Mouse (Mus musculus) v-Abl transformed pro-B cells (cell line): ENCODE results near the gene Timm29.

ENCODE experiments used
- in situ Hi-C, 2 experiments: fragments of 400-800 bp; cut with MboI; formaldehyde crosslinking; loops; one replicate each; pipeline ENCODE4 v1.15.1; 2025; ENCODE audit not compliant: unreplicated experiment in 2 of 2

Timm29 gene

GRCm38 (mm10) chr9:21575253-21575652 lies 17.3 kb upstream of the Timm29 start:
- in situ Hi-C loops = no loop called here

- in situ Hi-C loops = no loop called here
These were observed 16.2 kb upstream of the Timm29 start for GRCm38 (mm10) chr9:21576286-21576685.

DNA sequence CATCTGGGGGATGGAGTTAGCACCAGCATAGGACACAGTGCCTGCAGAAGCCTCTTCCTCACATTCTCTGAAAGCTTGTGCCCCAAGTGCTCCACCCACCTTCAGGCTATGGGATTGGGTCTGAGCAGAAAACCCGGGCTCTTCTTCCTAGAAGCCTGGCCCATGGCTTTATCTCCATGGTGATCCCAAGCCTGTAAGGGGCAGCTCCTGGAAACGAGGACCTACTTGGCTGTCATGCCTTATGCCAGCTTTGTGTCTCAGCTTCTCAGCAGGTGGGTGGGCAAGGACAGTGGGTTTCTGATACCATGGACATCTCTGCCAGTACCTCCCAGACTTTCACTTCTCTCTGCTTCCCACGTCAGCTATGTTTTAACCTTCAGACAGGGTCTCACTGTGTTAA lies 14.3 kb upstream of the Timm29 start:
- in situ Hi-C loops = no loop called here

DNA sequence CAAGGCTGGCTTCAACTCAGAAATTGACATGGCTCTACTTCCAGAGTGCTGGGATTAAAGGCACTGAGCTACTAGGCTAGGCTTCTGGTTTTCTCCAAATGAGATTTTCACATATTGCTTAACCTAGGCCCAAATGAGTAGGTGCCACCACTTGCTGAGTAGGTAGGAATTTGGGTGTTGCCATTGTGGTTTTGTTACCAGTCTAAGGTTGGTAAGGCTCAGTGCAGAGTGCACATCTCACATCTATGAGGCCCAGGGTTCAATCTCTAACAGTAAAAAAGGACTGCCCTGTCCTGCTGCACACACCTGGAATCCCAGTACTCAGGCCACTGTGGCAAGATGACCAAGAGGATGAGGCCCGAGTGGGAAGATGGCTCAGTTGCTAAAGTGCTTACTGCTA lies 7.1 kb upstream of the Timm29 start:
- in situ Hi-C loops = no loop called here

DNA sequence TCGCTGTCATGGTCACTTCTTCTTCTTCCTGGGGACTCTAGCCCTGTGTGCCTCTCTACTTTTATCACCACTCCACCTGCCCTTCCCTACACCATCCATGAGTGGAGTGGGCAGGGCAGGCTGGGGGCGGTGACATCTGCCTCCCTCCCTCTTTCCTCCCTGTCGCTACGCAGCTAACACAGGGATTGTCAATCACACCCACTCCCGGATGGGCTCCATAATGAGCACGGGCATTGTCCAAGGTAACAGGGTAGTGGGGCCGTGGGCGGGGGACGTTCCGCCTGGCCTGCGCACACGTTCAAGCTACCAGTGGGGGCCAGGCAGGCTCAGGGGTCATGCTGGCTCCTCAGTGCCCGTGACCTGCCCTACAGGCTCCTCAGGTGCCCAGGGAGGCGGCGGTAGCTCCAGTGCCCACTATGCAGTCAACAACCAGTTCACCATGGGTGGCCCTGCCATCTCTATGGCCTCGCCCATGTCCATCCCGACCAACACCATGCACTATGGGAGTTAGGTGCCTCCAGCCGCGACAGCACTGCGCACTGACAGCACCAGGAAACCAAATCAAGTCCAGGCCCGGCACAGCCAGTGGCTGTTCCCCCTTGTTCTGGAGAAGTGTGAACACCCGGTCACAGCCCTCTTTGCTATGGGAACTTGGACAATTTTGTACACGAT lies 4.7 kb upstream of the Timm29 start:
- in situ Hi-C loops = no loop called here

DNA sequence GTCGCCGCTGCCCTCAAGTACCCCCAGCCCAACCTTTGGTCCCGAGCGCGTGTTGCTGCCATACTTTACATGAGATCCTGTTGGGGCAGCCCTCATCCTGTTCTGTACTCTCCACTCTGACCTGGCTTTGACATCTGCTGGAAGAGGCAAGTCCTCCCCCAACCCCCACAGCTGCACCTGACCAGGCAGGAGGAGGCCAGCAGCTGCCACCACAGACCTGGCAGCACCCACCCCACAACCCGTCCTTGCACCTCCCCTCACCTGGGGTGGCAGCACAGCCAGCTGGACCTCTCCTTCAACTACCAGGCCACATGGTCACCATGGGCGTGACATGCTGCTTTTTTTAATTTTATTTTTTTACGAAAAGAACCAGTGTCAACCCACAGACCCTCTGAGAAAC lies 4.2 kb upstream of the Timm29 start:
- in situ Hi-C loops = no loop called here

DNA sequence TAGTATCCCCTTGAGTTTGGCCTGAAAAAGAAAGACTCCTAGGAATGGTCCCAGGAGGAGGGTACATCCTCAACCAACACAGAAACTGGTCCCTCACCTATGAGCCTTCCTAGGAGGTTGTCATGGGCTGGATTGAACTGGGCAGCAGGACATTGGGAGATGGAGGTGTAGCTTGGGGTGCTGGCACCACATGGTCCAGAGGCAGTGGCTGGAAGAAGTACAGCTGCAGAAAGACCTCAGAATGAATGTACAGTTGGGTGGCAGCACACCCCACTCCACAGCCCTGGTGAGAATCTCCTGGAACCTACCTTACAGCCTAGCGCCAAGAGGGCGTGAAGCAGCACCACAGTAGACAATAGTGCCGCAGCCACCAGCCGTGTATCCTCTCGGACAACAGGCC lies 3.0 kb upstream of the Timm29 start:
- in situ Hi-C loops = no loop called here

- in situ Hi-C loops = loop anchor here in 1 of 2 experiments (10.0 kb wide), 1 partner anchor 174 kb away; the partner anchor contains the start of gene Spc24
These were observed 1.2 kb upstream of the Timm29 start for GRCm38 (mm10) chr9:21591127-21591830.

GRCm38 (mm10) chr9:21591831-21592702 lies 455 bp upstream of the Timm29 start:
- in situ Hi-C loops = loop anchor here in 1 of 2 experiments (10.0 kb wide), 1 partner anchor 173 kb away; the partner anchor contains the start of gene Spc24

DNA sequence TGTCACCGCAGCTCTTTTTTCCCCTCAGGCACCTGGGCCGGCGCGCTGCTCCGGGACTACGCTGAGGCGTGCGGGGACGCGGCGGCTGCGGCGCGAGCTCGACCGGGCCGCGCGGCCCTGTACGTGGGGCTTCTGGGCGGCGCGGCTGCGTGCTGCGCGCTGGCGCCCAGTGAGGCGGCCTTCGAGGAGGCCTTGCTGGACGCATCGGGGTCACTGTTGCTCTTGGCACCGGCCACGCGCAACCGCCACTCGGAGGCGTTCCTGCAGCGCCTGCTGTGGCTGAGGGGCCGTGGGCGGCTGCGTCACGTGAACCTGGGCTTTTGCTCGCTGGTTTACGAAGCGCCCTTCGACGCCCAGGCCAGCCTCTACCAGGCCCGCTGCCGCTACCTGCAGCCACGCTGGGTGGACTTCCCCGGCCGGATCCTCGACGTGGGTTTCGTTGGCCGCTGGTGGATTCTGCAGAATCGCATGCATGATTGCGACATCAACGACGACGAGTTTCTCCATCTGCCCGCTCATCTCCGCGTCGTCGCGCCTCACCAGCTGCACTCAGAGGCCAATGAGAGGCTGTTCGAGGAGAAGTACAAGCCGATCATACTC lies 700 bp downstream of the Timm29 start:
- in situ Hi-C loops = loop anchor here in 1 of 2 experiments (10.0 kb wide), 1 partner anchor 172 kb away; the partner anchor contains the start of gene Spc24

DNA sequence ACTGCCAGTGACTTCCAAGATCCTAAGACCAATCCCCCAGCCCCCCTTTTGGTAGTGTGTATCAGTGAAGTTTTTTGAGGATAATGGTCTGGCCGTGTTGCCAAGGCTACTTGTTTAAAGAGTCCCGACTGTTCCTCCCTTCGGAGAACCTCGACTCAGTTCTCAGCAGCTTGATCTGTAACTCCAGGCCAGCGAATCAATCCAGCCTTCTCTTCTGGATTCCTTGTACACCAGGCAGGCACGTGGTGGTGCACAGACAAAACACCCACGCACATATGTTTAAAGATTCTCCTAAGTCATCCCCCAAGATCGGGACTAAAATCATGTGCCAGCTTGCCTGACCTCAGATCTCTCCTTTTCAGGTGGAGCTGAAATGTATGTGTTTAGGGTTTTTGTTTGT lies 1.8 kb downstream of the Timm29 start:
- in situ Hi-C loops = loop anchor here in 1 of 2 experiments (10.0 kb wide), 1 partner anchor 170 kb away; the partner anchor contains the start of gene Spc24

GRCm38 (mm10) chr9:21594838-21595237 lies 2.3 kb downstream of the Timm29 start:
- in situ Hi-C loops = loop anchor here in 1 of 2 experiments (10.0 kb wide), 1 partner anchor 170 kb away; the partner anchor contains the start of gene Spc24

GRCm38 (mm10) chr9:21598198-21598597 lies 5.7 kb downstream of the Timm29 start:
- in situ Hi-C loops = loop anchor here in 1 of 2 experiments (10.0 kb wide), 1 partner anchor 167 kb away; the partner anchor contains the start of gene Spc24

DNA sequence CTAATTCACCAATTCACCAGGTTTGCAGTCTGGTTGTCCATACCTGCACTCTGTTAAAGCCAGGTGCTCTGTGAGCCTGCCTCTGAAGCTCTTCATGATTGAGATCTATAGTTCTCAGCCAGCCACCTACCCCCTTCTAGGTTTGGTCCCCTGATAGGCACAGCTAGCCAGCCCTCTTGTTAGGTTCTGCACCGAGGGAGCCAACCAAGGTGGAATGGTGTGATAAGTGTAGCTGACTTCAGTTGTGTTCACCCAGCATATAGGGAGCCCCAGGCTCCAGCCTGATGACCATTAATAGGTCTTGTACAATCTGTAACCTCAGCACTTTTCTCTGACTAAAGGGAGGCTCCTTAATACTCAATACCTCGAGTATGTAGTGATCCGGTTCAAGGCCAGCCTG lies 7.7 kb downstream of the Timm29 start:
- in situ Hi-C loops = loop anchor here (5.0 to 25.0 kb wide), 6 partner anchors 37 to 963 kb away; partner anchors contain the start of genes Fbxl12 (in 1 of the 2), Spc24 (in 1 of the 2) and Ubl5 (in 1 of the 2)

- in situ Hi-C loops = loop anchor here (5.0 to 25.0 kb wide), 6 partner anchors 36 to 964 kb away; partner anchors contain the start of genes Fbxl12 (in 1 of the 2), Spc24 (in 1 of the 2) and Ubl5 (in 1 of the 2)
These were observed 8.6 kb downstream of the Timm29 start for GRCm38 (mm10) chr9:21601073-21601472.

GRCm38 (mm10) chr9:21601722-21602399 lies 9.3 kb downstream of the Timm29 start:
- in situ Hi-C loops = loop anchor here (5.0 to 25.0 kb wide), 6 partner anchors 35 to 965 kb away; partner anchors contain the start of genes Fbxl12 (in 1 of the 2), Spc24 (in 1 of the 2) and Ubl5 (in 1 of the 2)

DNA sequence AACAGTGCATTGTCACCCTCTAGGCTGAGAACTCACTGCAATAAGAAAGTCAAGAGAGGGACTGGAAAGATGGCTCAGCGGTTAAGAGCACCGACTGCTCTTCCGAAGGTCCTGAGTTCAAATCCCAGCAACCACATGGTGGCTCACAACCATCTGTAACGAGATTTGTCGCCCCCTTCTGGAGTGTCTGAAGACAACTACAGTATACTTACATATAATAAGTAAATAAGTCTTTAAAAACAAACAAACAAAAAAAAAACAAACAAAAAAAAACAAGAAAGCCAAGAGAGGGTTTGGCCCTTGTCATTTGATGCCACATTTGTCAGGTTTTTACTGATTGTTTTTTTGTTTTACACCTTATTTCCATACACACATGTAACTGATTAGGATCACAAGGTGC lies 11.6 kb downstream of the Timm29 start:
- in situ Hi-C loops = loop anchor here (5.0 to 25.0 kb wide), 6 partner anchors 33 to 967 kb away; partner anchors contain the start of genes Fbxl12 (in 1 of the 2), Spc24 (in 1 of the 2) and Ubl5 (in 1 of the 2)

- in situ Hi-C loops = loop anchor here (10.0 to 25.0 kb wide), 2 partner anchors 59 to 969 kb away; partner anchors contain the start of genes Fbxl12 (in 1 of the 2) and Ubl5 (in 1 of the 2)
These were observed 13.3 kb downstream of the Timm29 start for GRCm38 (mm10) chr9:21605865-21606264.

- in situ Hi-C loops = loop anchor here (10.0 to 25.0 kb wide), 2 partner anchors 58 to 969 kb away; partner anchors contain the start of genes Fbxl12 (in 1 of the 2) and Ubl5 (in 1 of the 2)
These were observed 14.1 kb downstream of the Timm29 start for GRCm38 (mm10) chr9:21606648-21607047.
